Mouse (Mus musculus) right cerebral cortex, adult 18-20 months (tissue): ENCODE measurements at regions not wholly inside any gene's neighbourhood (a gene's known extent, or its start where the extent isn't known, plus 50 kb on each side); places are given as distances from the start of the nearest gene placed in this dataset.
"Not testable (repeated sequence)": the region's sequence is repeated elsewhere in the genome, so short reads cannot be mapped to it uniquely, and the experiment has no call there.

Experiments
- DNase-seq: peaks from one replicate; pipeline ENCODE4 v3.0.0; 2022; ENCODE audit warnings: mixed read lengths

GRCm38 (mm10) chr10:111639866-111640265 is 133.8 kb downstream of the Phlda1 start:
- no peak for DNase-seq

DNA sequence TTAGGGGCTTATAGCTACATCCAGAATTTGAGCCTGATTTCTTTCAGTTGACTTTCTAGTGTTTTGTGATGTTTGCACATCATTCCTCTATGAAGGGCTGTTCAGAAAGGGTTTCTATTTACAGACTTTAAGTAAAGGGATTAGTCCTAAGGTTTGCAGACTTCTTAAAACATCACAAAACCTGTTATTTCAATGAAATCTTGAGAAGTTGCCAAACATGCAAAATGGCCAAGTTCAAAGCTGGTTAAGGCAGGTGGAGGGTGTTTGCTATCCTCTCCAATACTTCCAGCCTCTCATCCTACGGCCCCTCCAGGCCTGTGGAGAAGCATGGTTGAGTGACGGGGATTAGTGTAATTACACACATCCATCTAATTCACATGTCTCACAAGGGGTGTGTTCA is 136.6 kb downstream of the Phlda1 start:
- DNase-seq, result no peak

DNA sequence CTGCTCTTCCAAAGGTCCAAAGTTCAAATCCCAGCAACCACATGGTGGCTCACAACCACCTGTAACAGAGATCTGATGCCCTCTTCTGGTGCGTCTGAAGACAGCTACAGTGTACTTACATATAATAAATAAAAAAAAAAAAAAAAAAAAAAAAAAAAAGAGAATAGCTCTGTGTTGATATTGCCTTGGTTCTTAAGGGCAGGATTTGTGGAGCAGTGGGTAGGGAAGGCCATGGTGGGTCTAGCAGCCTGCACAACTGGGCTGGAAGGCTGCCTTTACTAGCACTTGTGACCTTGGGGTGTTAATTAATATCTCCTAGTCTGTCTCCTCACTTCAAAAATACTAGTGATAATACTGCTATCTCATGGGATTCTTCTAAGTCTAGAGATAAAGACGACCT is 147.7 kb downstream of the Phlda1 start:
- not testable (repeated sequence) for DNase-seq

- no peak for DNase-seq
These were observed 148.5 kb downstream of the Phlda1 start for GRCm38 (mm10) chr10:111654364-111655226.

- no peak for DNase-seq
These were observed 152.7 kb downstream of the Phlda1 start for GRCm38 (mm10) chr10:111658828-111659227.

DNA sequence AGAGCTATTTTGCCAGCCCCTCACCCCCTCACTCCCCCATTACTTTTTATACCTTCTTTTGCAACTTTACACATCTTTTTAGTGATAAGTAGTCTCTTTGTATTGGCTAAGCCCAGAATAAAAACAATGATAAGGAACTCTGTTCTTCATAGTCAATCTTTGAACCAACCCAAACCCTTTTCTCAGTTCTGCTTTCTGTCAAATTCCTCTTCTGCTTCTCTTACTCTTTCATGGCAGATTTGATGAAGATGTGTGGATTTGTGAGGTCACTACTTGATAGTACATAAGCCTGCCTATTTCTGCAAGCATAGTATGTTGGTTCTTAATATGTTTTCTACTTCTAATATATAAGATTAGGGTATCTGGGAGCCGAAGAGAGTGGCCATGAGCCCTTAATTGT is 156.6 kb downstream of the Phlda1 start:
- DNase-seq, result no peak

- peak; percentile 12 for DNase-seq
These were observed 159.7 kb downstream of the Phlda1 start for GRCm38 (mm10) chr10:111665834-111666233.

GRCm38 (mm10) chr10:111666963-111667362 is 160.9 kb downstream of the Phlda1 start:
- DNase-seq, result no peak

DNA sequence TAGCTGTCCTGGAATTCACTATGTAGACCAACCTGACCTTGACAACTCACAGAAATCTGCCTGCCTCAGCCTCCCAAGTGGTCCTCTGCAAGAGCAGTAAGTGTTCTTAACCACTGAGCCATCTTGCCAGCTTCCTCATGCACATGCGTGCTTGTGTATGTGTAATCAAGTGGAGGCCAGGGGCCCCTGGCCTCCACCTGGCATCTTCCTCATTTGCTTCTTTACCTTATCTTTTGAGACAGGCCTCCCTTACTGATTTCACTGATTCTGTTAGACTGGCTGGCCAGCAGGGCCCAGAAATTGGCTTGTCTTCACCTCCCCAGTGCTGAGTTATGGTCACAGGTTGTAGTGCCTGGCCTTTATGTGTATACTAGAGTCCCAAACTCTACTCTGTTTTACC is 162.6 kb downstream of the Phlda1 start:
- no peak for DNase-seq

GRCm38 (mm10) chr10:111669658-111670057 is 163.6 kb downstream of the Phlda1 start:
- no peak for DNase-seq

DNA sequence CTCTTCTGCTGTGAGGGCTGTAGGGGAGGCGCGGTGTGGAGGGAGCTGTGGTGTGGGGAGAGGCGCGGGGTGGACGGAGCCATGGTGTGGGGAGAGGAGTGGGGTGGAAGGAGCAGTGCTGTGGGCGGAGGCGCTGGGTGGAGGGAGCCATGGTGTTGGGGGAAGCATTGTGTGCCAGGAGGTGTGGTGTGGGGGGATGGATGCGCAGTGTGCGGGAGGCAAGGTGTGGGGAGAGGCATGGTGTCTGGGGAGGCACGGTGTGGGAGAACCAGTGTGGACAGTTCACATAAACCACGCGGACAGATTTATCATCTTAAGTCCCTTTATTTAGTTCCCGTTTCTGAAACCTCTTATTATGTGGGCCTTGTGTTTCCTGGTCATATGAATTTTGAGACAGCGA is 164.6 kb downstream of the Phlda1 start:
- DNase-seq, result no peak

- DNase-seq, result no peak
These were observed 166.6 kb downstream of the Phlda1 start for GRCm38 (mm10) chr10:111672454-111673316.

GRCm38 (mm10) chr10:111673317-111673610 is 167.2 kb downstream of the Phlda1 start:
- no peak for DNase-seq

DNA sequence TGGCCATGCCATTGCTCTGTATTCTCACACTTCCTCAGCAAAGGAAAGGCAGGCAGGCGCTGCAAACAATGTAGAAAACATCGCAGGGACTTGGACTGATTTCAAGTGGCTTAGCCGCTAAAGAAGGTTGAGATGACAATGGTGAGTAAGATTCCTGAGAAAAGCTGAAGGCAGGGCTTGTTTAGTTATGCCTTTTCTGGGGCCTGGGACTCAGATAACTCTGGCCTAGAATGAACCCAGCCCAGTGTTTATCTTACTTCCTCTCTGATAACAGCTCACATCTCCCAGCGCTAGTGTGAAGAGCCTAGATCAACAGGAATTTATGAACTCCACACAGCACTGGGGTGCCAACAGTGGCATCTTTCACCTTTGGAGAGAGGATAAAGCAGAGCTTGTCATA is 170.2 kb downstream of the Phlda1 start:
- DNase-seq, result no peak

DNA sequence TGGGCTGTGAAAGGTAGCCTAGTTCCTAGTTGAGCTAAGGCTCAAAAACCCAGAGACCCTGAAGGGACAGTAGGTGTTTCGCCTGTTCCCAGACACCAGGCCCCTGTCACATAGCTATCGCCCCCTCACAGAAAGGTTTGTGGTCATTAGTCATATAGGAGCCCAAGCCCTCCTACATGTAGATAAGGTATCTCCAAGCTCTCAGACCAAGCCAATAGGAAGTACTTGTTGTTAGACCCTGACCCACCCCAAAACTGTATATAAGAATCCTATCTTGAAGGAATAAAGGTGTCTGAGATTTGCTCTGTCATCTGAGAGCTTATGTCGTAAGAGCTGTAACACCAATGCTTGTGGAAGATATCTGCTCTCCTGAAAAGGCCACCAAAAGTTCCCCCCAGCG is 174.8 kb downstream of the Phlda1 start:
- no peak for DNase-seq

DNA sequence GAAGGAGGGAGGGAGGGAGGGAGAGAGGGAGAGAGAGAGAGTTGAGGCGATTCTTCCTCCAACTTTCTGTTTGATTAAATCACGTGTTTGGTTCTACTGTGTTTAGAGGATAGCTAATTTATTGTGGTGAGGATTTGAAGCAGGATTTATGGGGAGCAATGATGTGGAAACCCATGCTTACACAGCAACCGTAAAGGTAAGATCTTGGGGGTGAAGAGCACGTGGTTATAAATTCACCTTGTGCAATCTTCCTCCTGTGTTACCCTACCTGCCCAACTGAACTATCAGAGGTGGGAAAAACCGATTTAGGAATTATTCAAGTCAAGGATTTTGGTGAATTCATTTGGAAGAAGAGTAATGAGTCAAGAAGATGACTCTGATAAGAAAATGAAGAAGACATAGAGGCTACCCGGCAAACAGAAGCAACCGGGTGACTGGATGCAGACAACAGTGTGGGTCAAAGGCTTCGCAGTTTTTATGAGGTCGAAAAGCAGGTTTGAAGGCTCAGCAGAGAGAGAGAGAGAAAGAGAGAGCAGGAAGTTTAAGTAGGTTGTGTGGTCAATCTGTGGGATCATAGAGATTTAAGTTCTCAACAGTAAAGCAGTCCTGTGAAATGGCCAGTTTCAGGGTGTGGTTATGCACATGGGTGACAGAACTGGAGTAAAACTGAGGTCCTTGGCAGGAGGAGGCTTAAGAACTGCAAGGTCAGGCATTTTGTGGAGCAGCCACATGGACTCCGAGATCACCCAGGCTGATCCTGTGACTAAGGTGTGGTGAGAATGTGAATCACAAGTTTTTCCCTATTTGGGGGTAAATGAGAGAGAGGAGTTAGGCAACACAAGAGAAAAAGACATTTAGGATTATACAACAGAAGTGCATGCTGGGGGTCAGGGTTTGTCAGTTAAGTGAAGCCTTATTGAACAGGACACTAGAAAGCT is 178.6 kb downstream of the Phlda1 start:
- no peak for DNase-seq

DNA sequence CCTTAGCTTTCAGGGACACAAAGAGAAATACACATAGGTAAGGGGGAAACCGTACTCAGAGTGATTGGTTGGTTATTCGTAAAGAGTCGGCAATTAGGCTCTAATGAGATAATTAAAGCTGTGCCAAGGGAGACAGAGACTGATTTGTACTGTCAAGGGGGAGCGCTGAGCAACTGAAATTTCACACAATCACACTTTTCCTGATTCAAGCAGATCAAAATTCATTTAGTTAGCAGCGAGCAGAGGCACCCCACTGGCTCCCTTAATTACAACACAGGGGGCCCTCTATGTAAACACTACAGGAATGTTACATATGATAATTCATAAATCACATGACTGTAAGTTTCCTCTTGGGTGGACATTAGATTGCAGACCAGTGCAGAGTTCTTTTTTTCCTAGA is 180.5 kb downstream of the Phlda1 start:
- DNase-seq, result no peak

DNA sequence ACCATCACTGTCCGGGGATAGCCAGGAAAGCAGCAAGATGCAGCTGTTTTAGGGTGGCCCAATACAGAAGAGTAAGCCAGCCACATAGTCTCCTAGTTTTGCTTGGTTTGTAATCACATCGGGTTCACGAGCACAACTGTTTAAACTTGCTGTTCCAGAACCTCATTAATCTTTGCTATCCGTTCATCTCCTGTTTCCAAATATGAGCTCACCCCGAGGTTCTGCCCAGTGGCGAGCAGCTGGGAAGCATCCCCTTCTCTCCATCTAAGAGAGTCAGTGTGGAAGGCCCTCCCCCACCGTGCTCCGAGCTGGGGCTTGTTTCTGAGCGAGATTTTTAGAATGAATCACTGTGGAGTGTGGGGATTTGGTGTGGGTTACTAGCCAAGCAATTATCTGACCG is 183.5 kb downstream of the Phlda1 start:
- DNase-seq, result no peak

DNA sequence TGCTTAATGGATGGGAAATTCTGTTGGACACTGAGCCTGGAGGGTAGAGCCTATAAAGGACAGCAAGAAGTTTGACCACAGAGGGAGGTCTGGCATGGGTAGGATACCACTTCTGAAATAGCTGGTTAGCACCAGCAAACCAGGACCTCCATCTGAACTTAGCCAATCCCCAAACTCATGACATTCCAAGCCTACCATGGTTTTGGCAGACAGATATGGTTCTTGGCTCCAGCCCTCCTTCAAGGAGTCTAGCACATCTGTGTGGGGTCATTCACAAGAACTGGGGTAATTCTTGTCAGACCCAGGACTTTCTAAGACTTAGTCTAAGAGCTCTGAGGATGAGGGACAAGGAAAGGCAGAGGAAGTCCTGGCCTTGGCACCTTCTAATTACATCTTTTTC is 187.7 kb downstream of the Phlda1 start:
- DNase-seq, result no peak

GRCm38 (mm10) chr10:111694227-111695200 is 188.4 kb downstream of the Phlda1 start:
- DNase-seq, result no peak

DNA sequence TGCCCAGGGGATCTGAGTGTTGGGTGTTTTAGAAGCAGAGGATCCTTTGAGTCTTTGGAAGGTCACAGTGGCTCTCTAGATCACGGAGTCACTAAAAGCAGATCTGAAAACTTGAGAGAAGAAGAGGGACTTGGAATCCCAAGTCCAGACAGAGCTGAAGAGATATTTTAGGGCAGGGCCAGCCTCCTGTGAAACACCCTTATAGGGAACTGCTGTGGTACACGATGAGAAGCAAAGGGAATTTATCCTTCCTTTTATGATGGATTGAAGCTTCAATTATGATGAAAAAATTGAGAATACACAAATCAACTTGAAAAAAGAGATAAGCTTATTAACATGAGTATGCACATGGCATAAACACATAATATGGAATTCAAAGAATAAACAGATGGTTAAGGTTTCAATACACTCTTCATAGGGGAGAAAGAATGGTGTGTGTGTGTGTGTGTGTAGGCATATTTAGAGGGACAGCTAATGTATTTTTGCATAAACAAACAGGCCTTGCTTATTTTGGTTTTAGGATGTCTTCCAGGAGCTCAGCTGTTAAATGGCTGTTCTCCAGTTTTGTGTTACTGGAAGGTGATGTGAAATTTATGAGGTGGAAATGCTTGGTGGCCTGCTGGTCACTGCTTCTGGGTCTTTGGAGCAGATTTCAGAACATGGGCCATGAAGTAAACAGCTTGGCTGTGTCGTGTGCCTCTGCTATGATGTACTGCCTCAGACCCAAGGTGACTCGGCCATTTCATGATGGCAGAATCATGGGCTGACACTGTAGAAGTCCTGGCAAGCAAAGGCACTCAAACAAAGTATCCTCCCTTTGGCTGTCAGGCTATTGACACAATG is 190.1 kb downstream of the Phlda1 start:
- DNase-seq, result no peak
